Mouse (Mus musculus) hindbrain, embryonic 10.5 days (tissue): ENCODE measurements at regions not wholly inside any gene's neighbourhood (a gene's known extent, or its start where the extent isn't known, plus 50 kb on each side); places are given as distances from the start of the nearest gene placed in this dataset.
A peak's percentile ranks its signal among the peaks of the same experiment; 100 is the strongest.
"Not testable (repeated sequence)": the region's sequence is repeated elsewhere in the genome, so short reads cannot be mapped to it uniquely, and the experiment has no call there.

Source experiments
- DNase-seq: peaks from one replicate; pipeline ENCODE4 v3.0.0-alpha.2; 2017; ENCODE audit warnings: low spot score
- H3K27ac ChIP-seq: fragments of 300-500 bp; sonication (generic); 2 replicates; pipeline ENCODE4 v1.5.1; 2016; ENCODE audit warnings: mild to moderate bottlenecking, moderate library complexity
- H3K27me3 ChIP-seq: fragments of 300-500 bp; sonication (generic); 2 replicates; pipeline ENCODE4 v1.6.1; 2016; ENCODE audit warnings: mild to moderate bottlenecking; ENCODE audit not compliant: poor library complexity, insufficient read depth, severe bottlenecking
- H3K36me3 ChIP-seq: fragments of 300-500 bp; sonication (generic); 2 replicates; pipeline ENCODE4 v1.6.1; 2016; ENCODE audit warnings: mild to moderate bottlenecking, moderate library complexity
- H3K4me1 ChIP-seq: fragments of 300-500 bp; sonication (generic); replicated peaks from 2 replicates; pipeline ENCODE4 v1.6.1; 2016; ENCODE audit warnings: mild to moderate bottlenecking
- H3K4me3 ChIP-seq: fragments of 300-500 bp; sonication (generic); 2 replicates; pipeline ENCODE4 v1.5.1; 2016; ENCODE audit warnings: mild to moderate bottlenecking, moderate library complexity
- H3K9me3 ChIP-seq: fragments of 300-500 bp; sonication (generic); 2 replicates; pipeline ENCODE4 v1.6.1; 2016; ENCODE audit warnings: mild to moderate bottlenecking, moderate library complexity
- WGBS: fragments of 180-500 bp; shearing (Covaris S2); methylation state at CpG from one replicate; pipeline ENCODE4 v1.1.7; 2016; 5-methylcytosine and 5-hydroxymethylcytosine counted together

GRCm38 (mm10) chr2:81848836-81849410 is 204.1 kb upstream of the Zfp804a start:
- H3K4me1 ChIP-seq = peaks cover 8% of the 10 kb centered on the region; the same call in 1 of the 2 replicates
- peak; percentile 14 for DNase-seq
- no peaks in the 10 kb centered on the region for H3K27me3 ChIP-seq
- no peaks in the 10 kb centered on the region for H3K9me3 ChIP-seq
- H3K4me3 ChIP-seq = no peak overlapping the region
- WGBS = 6% methylated on average over 4 of the region's 4 CpGs
- H3K36me3 ChIP-seq = no peaks in the 10 kb centered on the region
- peak overlapping the region; percentile 69 for H3K27ac ChIP-seq

GRCm38 (mm10) chr2:81849927-81850326 is 203.1 kb upstream of the Zfp804a start:
- H3K9me3 ChIP-seq = no peaks in the 10 kb centered on the region
- no peaks in the 10 kb centered on the region for H3K36me3 ChIP-seq
- no peak for DNase-seq
- WGBS = 56% methylated on average over 4 of the region's 4 CpGs
- H3K27me3 ChIP-seq = no peaks in the 10 kb centered on the region
- H3K27ac ChIP-seq = no peak overlapping the region
- peaks cover 8% of the 10 kb centered on the region; the same call in 1 of the 2 replicates for H3K4me1 ChIP-seq
- H3K4me3 ChIP-seq = no peak overlapping the region

- Histone ChIP-seq H3K4me3 (no peak overlapping the region), H3K27me3 (no peaks in the 10 kb centered on the region), H3K9me3 (no peaks in the 10 kb centered on the region), H3K27ac (no peak overlapping the region), H3K4me1 (no peaks in the 10 kb centered on the region), H3K36me3 (no peaks in the 10 kb centered on the region)
- WGBS = 74% methylated on average over 1 of the region's 1 CpGs
- no peak for DNase-seq
Observed at GRCm38 (mm10) chr2:81885438-81885837, 167.6 kb upstream of the Zfp804a start.

- H3K36me3 ChIP-seq, H3K27me3 ChIP-seq, H3K4me1 ChIP-seq, H3K4me3 ChIP-seq, H3K27ac ChIP-seq, DNase-seq, H3K9me3 ChIP-seq: not testable (repeated sequence)
- 81% methylated on average over 7 of the region's 7 CpGs for WGBS
Observed at GRCm38 (mm10) chr2:81892570-81892969, 160.5 kb upstream of the Zfp804a start.

- WGBS = 93% methylated on average over 3 of the region's 3 CpGs
- no peaks in the 10 kb centered on the region for H3K9me3 ChIP-seq
- H3K27me3 ChIP-seq = no peaks in the 10 kb centered on the region
Observed at GRCm38 (mm10) chr2:81939360-81939759, 113.7 kb upstream of the Zfp804a start.

More at GRCm38 (mm10) chr2:81939360-81939759, 113.7 kb upstream of the Zfp804a start:
- H3K4me1 ChIP-seq = no peaks in the 10 kb centered on the region
- no peaks in the 10 kb centered on the region for H3K36me3 ChIP-seq
- H3K27ac ChIP-seq = no peak overlapping the region
- DNase-seq = no peak
- no peak overlapping the region for H3K4me3 ChIP-seq
